Mouse (Mus musculus) erythroblast, embryonic 14.5 days (primary cell): ENCODE data around the gene BC048679.

Source experiments
- GATA1 ChIP-seq: IDR thresholded peaks from 2 replicates; pipeline ENCODE4 v1.6.1; 2012; ENCODE audit warnings: low read length, inconsistent platforms, mixed read lengths
- TAL1 ChIP-seq: IDR thresholded peaks from 3 replicates; pipeline ENCODE4 v1.6.1; 2012; ENCODE audit warnings: low read length, inconsistent platforms, mixed read lengths

GRCm38 (mm10) chr7:81455155-81455651 is 42.9 kb downstream of the BC048679 start, which contains the start of gene Cpeb1:
- no peak for TF ChIP-seq TAL1
- no peak for TF ChIP-seq GATA1
